Mouse (Mus musculus) retina, adult 2 months (tissue): ENCODE results near the gene Nasp.
"Not testable (repeated sequence)": the region's sequence is repeated elsewhere in the genome, so short reads cannot be mapped to it uniquely, and the experiment has no call there.

Experiments used
- DNase-seq: peaks from one replicate; pipeline ENCODE4 v3.0.0-alpha.2; 2012; ENCODE audit warnings: low read depth, low spot score

The Nasp gene

DNA sequence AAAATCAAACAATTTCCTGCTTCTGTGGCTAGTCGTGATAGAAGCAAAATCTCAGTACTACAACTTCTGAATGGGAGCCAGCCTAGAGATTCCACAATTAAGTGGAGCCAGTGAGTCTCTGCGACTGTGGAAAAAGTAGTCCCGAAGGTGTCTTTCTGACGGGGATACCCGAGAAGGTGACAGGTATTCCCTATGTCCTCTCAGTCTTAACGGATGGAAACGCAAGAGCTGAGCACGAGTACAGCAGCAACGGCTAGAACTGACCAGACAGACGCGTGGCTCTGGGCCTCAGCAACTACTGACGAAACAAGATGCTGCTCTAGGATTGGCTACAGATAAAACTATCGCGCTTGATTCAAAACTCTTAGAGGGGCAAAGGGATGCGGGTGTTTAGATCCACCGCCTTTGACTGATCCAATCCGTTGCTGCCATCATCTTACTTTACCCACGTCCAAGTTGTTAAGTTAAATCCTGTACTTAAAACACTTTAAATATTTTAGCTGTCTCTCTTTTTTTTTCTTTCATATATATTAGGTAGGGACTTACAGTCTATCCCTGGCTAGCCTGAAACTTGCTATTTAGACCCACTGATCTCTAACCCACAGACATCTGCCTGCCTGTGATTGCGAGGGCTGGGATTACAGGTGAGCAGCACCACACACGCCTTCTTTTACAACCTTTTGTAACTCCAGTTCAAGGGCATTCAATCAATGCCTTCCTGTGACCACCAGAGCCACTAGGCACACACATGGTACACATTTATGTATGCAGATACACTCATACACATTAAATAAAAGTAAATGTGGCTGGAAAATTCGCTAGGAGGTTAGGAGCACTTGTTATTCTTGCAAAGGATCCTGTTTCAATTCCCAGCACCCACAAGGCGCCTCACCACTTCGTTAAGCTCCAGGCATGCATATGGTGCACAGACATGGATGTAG, at the start of gene Nasp:
Nasp (minus strand) TSS at position 220 of the 941 bp plus-strand sequence.
- peak; percentile 65 for DNase-seq

DNA sequence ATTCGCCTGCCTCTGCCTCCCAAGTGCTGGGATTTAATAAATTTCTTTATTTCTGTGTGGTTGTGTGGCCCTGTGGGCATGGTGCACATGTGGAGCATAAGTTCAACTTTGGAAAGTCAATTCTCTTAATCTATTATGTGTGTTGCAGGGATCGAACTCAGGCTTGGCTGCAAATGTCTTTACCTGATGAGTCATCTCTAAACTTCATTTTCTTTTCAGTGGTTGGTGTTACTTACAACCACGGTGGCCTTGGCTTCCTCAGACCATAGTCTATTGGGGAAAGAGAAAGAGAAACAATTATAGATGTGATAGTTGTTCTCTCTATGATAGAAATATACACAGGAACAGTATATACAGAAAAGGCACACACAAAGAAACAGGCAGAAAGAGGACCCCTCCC, 48.3 kb upstream of the Nasp start:
- no peak for DNase-seq

DNA sequence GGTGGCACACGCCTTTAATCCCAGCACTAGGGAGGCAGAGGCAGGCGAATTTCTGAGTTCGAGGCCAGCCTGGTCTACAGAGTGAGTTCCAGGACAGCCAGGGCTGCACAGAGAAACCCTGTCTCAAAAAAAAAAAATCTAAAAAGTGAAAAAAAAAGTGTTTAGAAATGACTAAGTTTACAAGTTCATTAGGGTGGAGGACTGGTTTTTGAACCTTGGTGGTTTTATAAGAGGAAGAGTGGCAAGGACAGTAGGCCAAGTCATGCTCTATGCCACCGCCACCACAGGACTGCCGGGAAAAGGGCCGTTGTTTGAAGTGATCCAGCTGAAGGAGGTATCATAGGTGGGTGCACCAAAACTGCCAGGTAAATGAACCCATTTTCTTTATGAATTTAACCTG, 47.0 kb upstream of the Nasp start:
- not testable (repeated sequence) for DNase-seq

DNA sequence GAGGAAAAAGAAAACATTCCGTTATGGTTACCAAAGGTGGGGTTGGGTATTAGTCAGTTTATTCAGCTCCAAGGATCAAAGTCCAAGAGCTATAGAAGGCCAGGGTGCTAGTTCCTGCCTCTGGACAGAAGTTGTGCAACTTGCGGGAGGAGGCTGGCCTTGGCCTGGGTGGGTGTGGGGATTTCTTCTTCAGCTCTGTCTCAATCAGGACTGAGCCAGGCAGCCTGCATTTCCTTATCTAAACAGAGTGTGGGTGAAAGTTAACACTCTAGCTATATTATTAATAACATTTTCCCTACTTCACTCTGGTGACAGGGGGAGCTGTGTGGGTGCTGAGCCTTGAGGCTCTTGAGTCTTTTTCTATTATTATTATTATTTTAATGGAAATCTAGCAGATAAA, 45.0 kb upstream of the Nasp start:
- DNase-seq, result no peak

DNA sequence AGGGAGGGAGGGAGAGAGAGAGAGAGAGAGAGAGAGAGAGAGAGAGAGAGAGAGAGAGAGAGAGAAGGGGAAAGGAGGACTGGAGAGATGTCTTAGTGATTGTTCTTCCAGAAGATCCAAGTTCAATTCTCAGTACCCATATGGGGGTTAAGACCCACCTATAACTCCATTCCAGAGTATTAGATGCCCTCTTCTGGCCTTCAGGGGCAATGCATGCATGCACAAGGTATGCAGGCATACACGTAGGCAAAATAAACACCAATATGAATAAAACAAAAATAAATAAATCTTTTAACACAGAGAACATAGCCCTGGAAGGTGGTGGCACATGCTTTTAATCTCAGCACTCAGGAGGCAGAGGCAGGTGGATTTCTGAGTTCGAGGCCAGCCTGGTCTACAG, 41.5 kb upstream of the Nasp start:
- no peak for DNase-seq

DNA sequence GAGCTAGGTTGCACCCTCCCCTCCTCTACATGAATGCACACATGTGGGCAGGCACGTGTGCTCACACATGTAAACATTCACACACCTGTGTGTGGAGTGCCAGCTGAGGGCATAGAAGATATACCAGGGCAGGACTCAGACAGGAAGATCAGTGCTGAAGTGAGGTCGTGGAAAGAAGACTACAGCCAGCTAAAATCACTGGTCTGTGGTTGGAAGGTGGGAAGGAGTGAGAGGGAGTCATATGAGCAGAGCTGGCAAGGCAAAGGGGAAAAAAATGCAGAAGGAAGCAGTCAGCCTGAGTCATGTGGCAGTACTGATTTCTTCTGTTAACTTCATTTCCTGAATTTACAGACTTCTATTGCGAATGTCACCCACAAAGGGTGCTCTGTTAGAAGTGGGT, 40.4 kb upstream of the Nasp start:
- DNase-seq, result no peak

DNA sequence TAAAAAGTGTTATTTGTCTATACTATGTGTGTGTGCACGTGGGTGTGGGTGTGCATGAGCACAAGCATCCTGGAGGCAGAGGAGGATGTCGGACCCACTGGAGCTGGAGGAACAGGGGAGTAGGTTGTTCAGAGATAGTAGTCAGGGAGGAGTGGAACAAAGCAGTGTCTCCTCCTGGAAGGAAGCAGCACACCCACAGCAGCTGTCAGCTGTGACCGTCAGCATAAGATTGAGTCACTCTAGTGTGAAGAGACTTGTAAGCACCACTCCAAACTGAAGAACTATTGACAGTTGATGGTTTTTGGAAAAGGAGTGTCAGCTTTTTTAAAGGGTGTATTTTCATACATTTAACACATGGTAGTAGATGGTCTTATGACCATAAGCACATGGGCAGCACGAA, 38.9 kb upstream of the Nasp start:
- DNase-seq, result no peak

DNA sequence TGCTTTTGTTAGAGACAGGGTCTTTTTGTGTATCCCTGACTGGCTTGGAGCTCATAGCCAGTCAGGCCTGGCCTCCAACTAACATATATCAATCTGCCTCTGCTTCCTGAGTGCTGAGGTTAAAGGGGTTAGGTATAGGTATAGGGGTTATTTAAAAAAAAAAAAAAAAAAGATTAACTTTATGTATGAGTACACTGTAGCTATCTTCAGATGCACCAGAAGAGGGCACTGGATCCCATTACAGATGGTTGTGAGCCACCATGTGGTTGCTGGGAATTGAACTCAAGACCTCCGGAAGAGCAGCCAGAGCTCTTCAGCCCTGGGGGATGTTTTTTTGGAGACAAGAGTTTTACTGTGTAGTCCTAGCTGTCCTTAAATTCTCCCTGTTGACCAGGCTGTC, 34.3 kb upstream of the Nasp start:
- no peak for DNase-seq

DNA sequence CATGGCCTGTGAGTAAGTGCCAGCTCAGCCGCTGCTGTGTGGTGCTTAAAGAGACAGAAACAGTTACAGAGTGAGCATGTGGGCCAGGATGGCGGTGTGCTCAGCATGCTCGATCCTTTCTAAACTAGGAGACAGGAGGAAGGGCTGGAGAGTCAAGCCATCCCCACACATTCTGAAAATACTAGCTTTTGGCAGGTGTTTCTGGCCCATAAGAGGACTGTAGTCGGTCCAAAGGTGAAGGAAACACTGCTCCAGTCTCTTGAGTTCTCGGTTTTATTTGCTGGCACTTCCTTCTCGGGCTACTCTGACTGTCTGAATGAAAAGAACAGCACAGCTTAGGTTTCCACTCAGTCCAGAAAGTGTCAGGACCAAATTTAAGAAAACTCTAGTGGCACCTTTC, 33.1 kb upstream of the Nasp start:
- no peak for DNase-seq

DNA sequence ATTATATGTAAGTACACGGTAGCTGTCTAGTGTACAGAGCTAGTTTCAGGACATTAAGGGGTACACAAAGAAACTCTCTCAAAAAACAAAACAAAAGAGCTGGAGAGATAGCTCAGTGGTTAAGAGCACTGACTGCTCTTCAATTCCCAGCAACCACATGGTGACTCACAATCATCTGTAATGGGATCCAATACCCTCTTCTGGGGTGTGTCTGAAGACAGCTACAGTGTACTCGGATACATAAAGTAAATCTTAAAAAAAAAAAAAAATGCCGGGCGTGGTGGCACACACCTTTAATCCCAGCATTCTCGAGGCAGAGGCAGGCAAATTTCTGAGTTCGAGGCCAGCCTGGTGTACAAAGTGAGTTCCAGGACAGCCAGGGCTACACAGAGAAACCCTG, 32.2 kb upstream of the Nasp start:
- not testable (repeated sequence) for DNase-seq

DNA sequence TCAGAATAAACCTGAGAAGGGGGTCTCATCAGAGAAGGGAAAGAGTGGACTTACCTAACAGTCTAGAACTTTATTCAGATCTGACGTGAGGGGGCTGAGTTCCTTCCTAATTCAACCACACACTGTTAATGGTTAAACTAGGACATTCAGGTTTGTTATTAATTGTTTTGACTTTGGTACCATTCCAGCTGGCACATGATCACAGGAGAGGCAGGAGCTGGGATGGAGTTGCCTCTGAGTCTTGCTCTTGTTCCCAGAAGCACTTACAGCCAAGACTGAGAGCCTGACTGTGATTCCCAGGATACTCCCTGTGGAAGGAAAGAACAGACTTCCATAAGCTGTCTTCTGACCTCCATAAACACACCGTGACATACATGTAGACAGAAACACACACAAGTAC, 31.7 kb upstream of the Nasp start:
- DNase-seq, result no peak

DNA sequence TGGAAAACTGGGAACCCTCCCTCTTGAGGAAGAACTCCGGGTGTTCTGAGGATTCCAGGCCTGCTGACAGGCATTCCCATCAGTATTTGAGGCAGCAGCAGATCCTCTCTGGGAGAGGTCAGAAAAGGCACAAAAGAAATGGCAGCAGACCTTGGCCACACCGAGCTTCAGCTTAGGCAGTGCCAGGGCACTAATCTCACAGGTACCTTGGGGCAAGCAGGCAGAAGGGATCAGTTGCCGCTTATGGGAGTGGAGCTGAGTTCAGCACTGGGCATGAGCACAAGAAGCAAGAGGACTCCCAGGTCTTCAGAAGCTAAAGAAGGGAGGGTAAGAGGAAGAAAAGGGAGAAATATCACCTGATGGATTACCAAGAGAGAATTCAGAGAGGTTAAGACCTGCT, 30.2 kb upstream of the Nasp start:
- no peak for DNase-seq

DNA sequence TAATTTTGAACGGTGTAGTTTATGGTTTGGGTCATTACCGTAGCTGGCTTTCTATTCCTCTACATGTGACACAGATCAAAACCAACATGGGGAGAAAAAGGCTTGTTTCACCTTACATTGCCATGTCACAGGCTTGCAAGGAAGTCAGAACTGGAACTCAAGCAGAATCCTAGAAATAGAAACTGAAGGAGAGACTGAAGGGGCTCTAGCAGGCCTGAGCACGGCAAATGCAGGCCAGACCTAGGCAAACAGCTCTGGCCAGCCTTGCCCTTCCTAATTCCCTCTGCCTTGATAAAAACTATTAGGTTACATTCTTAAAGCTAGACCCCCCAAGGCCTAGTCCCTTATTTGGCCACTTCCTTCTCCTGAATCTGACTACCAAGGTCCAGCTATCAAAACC, 27.9 kb upstream of the Nasp start:
- no peak for DNase-seq

DNA sequence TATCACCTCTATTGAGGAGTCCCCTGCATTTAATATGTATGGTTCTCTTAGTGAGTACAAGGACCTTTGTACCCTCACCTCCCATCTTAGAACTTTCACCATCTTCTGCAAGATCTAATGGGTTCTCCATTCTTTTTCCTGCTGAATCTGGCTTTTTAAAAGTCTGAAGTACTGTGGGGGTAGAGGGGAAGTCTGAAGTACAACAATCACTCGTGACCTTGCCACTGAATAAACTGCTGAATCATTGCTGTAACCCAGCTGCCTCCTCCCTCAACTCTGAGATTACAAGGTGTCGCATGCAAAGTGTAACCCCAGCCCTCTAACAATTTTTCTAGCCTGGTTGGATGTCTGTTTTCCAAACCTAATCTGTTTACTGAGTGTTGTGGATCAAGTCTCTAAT, 27.4 kb upstream of the Nasp start:
- DNase-seq, result no peak

DNA sequence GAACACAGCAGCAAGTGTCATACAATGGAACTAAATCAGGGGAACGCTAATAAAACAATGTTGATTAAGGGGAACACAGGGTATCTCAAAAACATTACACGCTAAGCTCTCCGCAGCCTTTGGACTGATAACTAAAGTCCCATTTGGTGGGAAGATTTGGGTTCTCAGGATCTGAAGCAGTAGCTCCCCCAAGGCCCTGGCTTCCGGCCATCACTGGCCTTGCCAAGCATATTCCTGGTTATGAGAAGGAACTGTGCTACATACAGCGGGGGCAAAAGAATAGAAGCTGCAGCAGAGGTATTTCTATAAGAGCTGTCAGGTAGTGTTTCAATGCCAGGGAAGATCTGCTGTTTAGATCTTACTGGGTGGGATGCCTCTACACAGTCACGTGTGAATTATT, 25.5 kb upstream of the Nasp start:
- no peak for DNase-seq

DNA sequence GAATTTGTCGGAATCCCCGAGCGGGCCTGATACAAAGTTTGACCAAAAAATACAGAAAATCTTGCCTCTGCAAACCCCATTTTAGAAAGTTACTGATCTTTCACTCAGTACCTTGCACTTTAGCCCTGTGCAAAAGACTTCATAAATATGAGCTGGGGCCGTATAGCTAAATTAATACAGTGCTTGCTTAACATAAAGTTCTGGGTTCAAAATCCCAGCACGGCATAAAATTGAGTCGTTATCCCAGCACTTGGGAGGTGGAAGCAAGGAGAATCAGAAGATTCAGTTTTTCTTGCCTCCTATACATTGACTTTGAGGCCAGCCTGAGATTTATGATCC, 24.0 kb upstream of the Nasp start:
- no peak for DNase-seq

DNA sequence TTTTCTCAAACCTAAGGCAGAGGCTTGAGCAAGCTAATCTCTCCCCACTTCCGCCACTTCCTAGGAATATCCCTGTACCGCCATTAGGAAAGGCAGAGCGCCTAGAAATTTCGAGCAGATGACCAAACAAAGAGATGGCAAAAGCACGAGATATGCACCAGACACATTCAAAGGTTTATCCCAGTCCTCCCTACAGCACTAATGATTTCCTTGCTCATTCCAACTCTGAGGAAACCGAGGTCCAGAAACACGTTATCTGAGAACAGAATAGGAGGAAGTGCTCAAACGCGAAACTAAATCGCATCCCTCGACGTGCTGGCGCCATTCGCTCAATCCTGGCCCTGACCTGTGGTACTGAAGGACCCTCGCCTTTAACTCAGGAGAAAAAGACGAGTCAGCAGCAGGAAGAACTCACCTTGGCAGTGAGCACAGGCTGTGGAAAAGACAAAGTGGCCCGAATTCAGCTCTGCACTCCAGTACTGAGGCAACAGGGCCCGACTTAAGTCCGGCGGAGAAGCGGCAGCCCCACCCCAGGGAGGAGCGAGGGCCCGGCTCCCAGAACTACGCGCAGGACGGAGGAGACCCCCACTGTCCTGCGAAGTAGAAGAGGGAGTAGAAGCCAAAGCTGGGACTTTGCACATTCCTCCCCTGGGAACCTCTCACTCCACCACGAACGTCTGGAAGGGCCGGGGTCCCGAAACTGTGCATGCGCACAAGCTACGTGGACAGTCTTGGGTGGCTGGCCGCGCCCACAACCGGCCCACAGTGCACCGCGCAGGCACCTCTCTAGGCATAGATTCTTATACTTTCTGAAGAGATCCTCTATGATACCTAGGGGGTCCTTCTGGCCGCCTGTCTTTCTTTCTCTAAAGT, 23.4 kb upstream of the Nasp start, which contains the start of gene Akr1a1:
Akr1a1 (minus strand) TSS at position 757 of the 873 bp plus-strand sequence.
- peak; percentile 74 for DNase-seq

DNA sequence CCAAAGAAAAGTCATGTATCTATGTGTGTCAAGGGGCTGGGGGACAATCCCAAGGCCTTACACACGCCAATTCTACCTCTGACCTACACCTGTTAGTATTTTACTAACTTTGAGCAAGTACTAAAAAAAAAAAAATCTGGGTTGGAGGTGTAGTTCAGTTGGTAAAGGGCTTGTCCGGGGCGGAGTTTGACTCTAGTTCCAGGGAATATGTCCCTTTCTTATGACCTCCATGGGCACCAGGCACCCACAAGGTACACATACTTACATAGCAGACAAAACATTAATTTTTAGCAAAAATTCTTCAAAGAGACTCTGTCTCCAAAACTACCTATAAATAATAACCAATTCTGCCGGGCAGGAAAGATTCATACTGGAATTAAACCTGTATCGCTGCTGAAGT, 22.6 kb upstream of the Nasp start:
- DNase-seq, result no peak

DNA sequence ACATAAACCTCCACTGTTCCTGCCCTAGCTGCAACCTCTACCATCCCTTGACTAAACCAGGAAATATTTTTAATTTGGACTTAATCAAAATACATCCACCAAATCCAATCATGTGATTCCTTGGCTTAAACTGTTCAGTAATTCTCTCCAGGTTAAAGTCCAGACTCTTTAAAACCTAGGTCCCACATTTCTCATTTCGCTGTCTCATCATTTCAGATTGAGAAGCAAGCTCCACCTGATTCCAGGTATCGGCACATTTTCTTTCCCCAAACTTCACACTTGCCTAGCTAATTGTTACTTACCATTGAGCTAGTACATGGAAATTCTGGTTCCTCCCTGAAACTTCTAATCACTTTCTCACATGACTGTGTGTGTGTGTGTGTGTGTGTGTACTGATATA, 21.7 kb upstream of the Nasp start:
- no peak for DNase-seq

DNA sequence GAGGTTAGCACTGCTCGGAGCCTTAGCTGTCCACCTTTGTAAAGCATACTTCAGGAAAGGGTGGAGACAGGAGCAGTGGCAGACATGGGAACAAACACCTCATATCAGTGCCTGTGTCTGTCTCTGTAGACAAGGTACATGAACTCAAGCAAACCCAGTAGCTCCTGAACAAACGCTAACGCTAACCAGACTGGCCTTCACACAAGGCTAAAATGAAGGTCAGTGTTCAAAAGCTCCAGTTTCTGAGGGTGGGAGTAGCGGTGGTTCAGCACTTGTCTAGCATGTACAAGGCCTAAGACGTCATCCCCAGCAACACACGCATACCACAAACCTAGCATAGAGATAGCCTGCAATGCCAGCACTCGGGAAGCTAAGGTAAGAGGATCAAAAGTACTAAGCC, 17.9 kb upstream of the Nasp start:
- no peak for DNase-seq

DNA sequence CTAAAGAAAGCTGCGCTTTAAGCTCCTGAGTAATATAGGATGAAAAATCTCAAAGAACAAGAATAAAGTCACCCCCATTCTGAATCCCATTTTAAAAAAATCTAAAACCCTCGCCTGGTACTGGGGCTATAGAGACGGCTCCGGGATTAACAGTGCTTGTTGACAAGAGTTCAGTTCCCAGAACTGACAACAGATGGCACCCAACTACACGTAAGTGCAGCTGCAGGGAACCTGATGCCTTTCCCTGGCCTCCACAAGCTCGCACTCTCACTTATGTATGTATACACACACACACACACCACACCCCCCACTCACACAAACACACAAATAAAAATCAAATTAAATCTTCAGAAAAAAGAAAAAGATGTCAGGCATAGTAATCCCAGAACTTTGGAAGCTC, 16.6 kb upstream of the Nasp start:
- no peak for DNase-seq

DNA sequence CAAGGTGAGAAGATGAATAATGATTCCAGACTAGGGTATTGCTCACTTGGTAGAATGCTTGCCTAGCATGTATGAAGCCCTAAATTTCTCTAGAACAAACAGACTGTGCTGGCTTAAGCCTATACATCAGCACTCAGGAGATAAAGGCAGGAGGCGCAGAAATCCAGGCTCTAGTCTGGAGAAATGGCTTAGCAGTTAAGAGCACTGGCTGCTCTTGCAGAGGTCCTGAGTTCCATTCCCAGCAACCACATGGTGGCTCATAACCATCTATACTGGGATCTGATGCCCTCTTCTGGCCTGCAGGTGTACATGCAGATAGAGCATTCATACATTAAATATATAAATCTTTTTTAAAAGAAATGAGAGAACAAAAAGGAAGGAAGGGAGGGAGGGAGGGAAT, 14.3 kb upstream of the Nasp start:
- no peak for DNase-seq

DNA sequence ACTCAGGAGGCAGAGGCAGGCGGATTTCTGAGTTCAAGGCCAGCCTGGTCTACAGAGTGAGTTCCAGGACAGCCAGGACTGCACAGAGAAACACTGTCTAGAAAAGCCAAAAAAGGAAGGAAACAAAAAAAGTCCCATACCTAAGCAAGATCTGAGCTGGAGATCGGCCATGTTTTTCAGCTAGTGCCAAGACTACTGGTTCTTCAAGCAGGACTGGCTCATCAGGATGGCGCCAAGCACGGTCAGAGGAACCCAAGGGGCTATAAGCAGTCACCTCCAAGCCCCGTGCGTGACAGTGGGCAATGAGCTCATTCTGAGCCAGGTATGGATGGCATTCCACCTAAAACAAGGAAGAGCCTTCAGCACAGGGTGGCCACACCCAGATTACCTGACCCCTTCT, 11.1 kb upstream of the Nasp start:
- DNase-seq, result no peak
